Comparison of ENCODE assay signal across 8 mouse cellular contexts in the genomic region with DNA sequence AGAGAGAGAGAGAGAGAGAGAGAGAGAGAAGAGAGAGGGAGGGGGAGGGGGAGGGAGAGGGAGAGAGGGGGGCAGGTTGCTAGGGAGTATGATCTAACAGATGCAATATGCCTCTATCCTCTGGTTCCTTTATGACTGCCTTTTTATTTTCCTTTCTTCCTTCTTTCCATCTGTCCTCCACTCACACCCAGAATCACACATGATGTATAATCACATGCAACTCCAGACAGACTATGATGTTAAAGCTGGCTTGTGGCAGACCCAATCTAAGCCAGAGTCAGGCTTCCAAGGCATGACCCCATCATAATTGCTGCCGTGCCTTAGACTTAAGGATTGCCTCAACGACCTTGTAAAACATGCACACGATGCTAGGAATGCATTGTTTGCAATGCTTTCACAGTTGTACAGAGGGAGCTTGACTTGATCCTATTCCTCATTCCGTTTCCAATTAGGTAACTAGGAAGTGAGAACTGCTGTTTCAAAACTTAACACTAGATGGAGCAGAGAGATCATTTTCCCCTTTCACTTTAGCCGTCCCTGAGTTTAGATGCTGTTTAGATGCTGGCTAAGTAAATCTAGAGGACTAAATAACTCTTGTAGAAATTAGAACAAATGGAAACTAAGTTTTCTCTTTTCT. TPM values are rescaled to one million over a fixed set of nuclear protein-coding genes. Genes with fewer than 3 reads are reported as not detected.
DNase-seq lines count a peak whose midpoint lies in the region; ATAC-seq and TF ChIP-seq lines count a peak whose summit lies in the region.

No protein-coding gene starts in this region.

- no peak overlapping the region for H3K9ac ChIP-seq in lung, postnatal 0 days (replicated peaks; ENCODE audit: low read depth)
- no peak overlapping the region for H3K9ac ChIP-seq in forebrain, embryonic 16.5 days (replicated peaks; ENCODE audit: low read depth, low read length)
- no peak overlapping the region for H3K9ac ChIP-seq in midbrain, embryonic 13.5 days (replicated peaks)

- no peak overlapping the region for H3K4me3 ChIP-seq in gastrocnemius, adult 2 months
- no peak overlapping the region for H3K4me3 ChIP-seq in lung, postnatal 0 days (ENCODE audit: low read depth, low read length)
- H3K4me3 ChIP-seq in forebrain, embryonic 16.5 days (replicated peaks; ENCODE audit: low read length) = no peak overlapping the region
- no peak overlapping the region for H3K4me3 ChIP-seq in midbrain, embryonic 13.5 days (replicated peaks)

- H3K27ac ChIP-seq in gastrocnemius, adult 2 months = no peak overlapping the region
- no peak overlapping the region for H3K27ac ChIP-seq in lung, postnatal 0 days (ENCODE audit: low read length)
- peak overlapping the region; percentile 58; the same call in 1 of the 2 replicates for H3K27ac ChIP-seq in forebrain, embryonic 16.5 days (ENCODE audit: low read length)
- no peak overlapping the region for H3K27ac ChIP-seq in midbrain, embryonic 13.5 days

- H3K36me3 ChIP-seq in lung, postnatal 0 days (ENCODE audit: insufficient read depth, low read length) = no peaks in the 10 kb centered on the region
- no peaks in the 10 kb centered on the region for H3K36me3 ChIP-seq in forebrain, embryonic 16.5 days (ENCODE audit: control insufficient read depth, insufficient read depth)
- H3K36me3 ChIP-seq in midbrain, embryonic 13.5 days = no peaks in the 10 kb centered on the region

- peak; percentile 81 for ATAC-seq in lung, postnatal 0 days
- peak; percentile 92 for ATAC-seq in forebrain, embryonic 16.5 days
- ATAC-seq in midbrain, embryonic 13.5 days = peak; percentile 67

- no peaks in the 10 kb centered on the region for H3K4me1 ChIP-seq in lung, postnatal 0 days (ENCODE audit: insufficient read depth, low read depth, low read length)
- no peaks in the 10 kb centered on the region; the same call in none of the 2 replicates for H3K4me1 ChIP-seq in forebrain, embryonic 16.5 days (replicated peaks; ENCODE audit: control insufficient read depth, insufficient read depth, low read length)
- H3K4me1 ChIP-seq in midbrain, embryonic 13.5 days (replicated peaks) = peaks cover 3% of the 10 kb centered on the region; the same call in 1 of the 2 replicates

- H3K27me3 ChIP-seq in lung, postnatal 0 days (replicated peaks; ENCODE audit: insufficient read depth, low read length) = no peaks in the 10 kb centered on the region
- no peaks in the 10 kb centered on the region for H3K27me3 ChIP-seq in forebrain, embryonic 16.5 days (replicated peaks; ENCODE audit: control insufficient read depth, insufficient read depth, low read length)
- no peaks in the 10 kb centered on the region for H3K27me3 ChIP-seq in midbrain, embryonic 13.5 days

- TF ChIP-seq EP300 in lung, postnatal 0 days (IDR thresholded peaks at IDR 0.05) = peak; percentile 43; the same call in 1 of the 2 replicates

- no peaks in the 10 kb centered on the region for H3K9me3 ChIP-seq in lung, postnatal 0 days (ENCODE audit: low read length)
- H3K9me3 ChIP-seq in forebrain, embryonic 16.5 days (ENCODE audit: control insufficient read depth, low read length) = no peaks in the 10 kb centered on the region
- no peaks in the 10 kb centered on the region for H3K9me3 ChIP-seq in midbrain, embryonic 13.5 days

- intact Hi-C loops in gastrocnemius, adult 2 months (cut with DNase I) = loop anchor here (1.0 to 5.0 kb wide), 2 partner anchors 343 to 495 kb away; partner anchors contain the start of gene Ccdc110
- intact Hi-C loops in gastrocnemius, postnatal 36 days (cut with DNase I) = loop anchor here (5.0 kb wide), 2 partner anchors 343 to 498 kb away; no protein-coding TSS in a partner anchor

- no peak for DNase-seq in gastrocnemius, adult 2 months
- DNase-seq in gastrocnemius, postnatal 36 days = no peak
- DNase-seq in lung, postnatal 0 days (ENCODE audit: low spot score) = peak; percentile 83
- DNase-seq in lung, postnatal 14 days = no peak
- no peak for DNase-seq in urinary bladder, postnatal 4 days (ENCODE audit: low spot score in 2 of 2)
- DNase-seq in cerebellum, adult 9-11 months = no peak

- H3K4me2 ChIP-seq in lung, postnatal 0 days (replicated peaks; ENCODE audit: low read depth, low read length) = no peak overlapping the region
- peak overlapping the region; percentile 32 for H3K4me2 ChIP-seq in forebrain, embryonic 16.5 days (ENCODE audit: low read length)
- H3K4me2 ChIP-seq in midbrain, embryonic 13.5 days (replicated peaks) = no peak overlapping the region

- WGBS in lung, postnatal 0 days = 2% methylated on average over 5 of the region's 5 CpGs
- WGBS in forebrain, embryonic 16.5 days = 1% methylated on average over 5 of the region's 5 CpGs
- WGBS in midbrain, embryonic 13.5 days = 3% methylated on average over 5 of the region's 5 CpGs

- TF ChIP-seq CTCF in gastrocnemius, adult 2 months (IDR thresholded peaks at IDR 0.05) = peak; percentile 75
- TF ChIP-seq CTCF in lung, postnatal 0 days (IDR thresholded peaks at IDR 0.05) = peak; percentile 82

RNA-seq across cellular contexts. Expression of gene Tlr3, which starts 28.1 kb away (rescaled TPM):
- 1 to 10 TPM in 1 of 2 experiments, under 1 TPM in 1; 0.99 to 1.8 TPM for total RNA-seq in gastrocnemius, adult 2 months (2021)
- under 1 TPM; 0.91 to 0.99 TPM for total RNA-seq in gastrocnemius, postnatal 36 days (2021)
- polyA plus RNA-seq in lung, postnatal 0 days (2015; fragmentation: Nextera tagmentation; extraction: Ambion mirVana) = 6.3 and 7.3 TPM in 2 replicates
- polyA plus RNA-seq in forebrain, embryonic 16.5 days (2015; fragmentation: Nextera tagmentation; extraction: Ambion mirVana) = 0.98 and 0.99 TPM in 2 replicates
- polyA plus RNA-seq in midbrain, embryonic 13.5 days (2015; fragmentation: Nextera tagmentation; extraction: Ambion mirVana) = 0.46 and 1.0 TPM in 2 replicates

RNA-seq across cellular contexts. Expression of gene Fam149a, which starts 56.9 kb away (rescaled TPM):
- 1 to 10 TPM; 1.8 to 2.8 TPM for total RNA-seq in gastrocnemius, adult 2 months (2021)
- 1 to 10 TPM; 2.9 to 3.0 TPM for total RNA-seq in gastrocnemius, postnatal 36 days (2021)
- polyA plus RNA-seq in lung, postnatal 0 days (2015; fragmentation: Nextera tagmentation; extraction: Ambion mirVana) = 7.3 and 8.4 TPM in 2 replicates
- 4.5 and 5.7 TPM in 2 replicates for polyA plus RNA-seq in forebrain, embryonic 16.5 days (2015; fragmentation: Nextera tagmentation; extraction: Ambion mirVana)
- polyA plus RNA-seq in midbrain, embryonic 13.5 days (2015; fragmentation: Nextera tagmentation; extraction: Ambion mirVana) = 4.9 TPM in 2 replicates
